Mouse (Mus musculus): ENCODE measurements at regions not wholly inside any gene's neighbourhood (a gene's known extent, or its start where the extent isn't known, plus 50 kb on each side); places are given as distances from the start of the nearest gene placed in this dataset.

- POLR2A ChIA-PET: interaction anchor here in 1 of 4 experiments (0.7 kb wide), 1 partner anchor 457 kb away, joined by 4 read pairs; no protein-coding TSS in a partner anchor
- CTCF ChIA-PET: no interaction called here
Measured at GRCm38 (mm10) chr3:12328380-12328779, 1992.9 kb upstream of the Gm38303 start.

Measured in embryonic stem cell, embryonic (primary cell).